In the genomic region with DNA sequence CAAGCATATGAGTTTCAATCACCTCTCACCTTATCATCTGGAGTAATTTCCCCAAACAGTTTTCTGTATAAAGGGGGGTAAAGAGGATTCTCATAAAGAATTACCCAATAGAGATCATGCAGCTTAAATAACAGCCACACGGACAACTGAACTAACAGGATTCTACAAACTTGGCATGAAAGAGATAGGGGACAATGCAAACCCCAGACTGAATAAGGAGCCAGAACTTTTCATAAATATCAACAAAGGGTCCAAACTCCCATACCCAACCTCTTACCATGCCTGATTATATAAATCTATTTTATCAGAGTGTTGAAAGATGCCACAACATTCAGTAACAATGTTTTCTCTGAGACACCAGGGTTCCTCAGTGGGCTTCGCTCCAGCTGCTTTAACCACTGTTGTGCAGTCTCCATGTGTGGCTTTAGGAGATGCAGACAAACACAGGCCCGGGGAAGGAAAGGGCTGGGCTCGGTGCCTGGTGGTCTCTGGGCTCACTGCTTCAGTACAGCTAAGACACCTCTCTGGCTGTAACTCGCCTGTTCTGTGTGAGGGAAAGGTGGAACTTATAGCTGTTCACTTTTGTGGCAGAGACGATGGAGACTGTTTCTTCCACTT, we compare ENCODE assay signal across 16 mouse cellular contexts.
"Had no signal": no experiment of that assay in that cellular context is flagged by ENCODE, and none has a peak within 500 bp of the region (broad histone marks: within the 10 kb centered on the region; RNA-seq: fewer than 3 reads in every experiment).

No protein-coding gene starts in this region.

- H3K4me1 ChIP-seq: limb, embryonic 10.5 days; liver, embryonic 15.5 days; megakaryocyte, embryonic 14.5 days; midbrain, embryonic 12.5 days; stomach, embryonic 15.5 days had no signal

- H3K9me3 ChIP-seq: limb, embryonic 10.5 days; liver, embryonic 15.5 days; midbrain, embryonic 12.5 days; stomach, embryonic 15.5 days had no signal

- H3K27me3 ChIP-seq: liver, embryonic 15.5 days; megakaryocyte, embryonic 14.5 days; midbrain, embryonic 12.5 days; stomach, embryonic 15.5 days had no signal

- H3K36me3 ChIP-seq: limb, embryonic 10.5 days; liver, embryonic 15.5 days; midbrain, embryonic 12.5 days; stomach, embryonic 15.5 days had no signal

- H3K4me3 ChIP-seq: layer of hippocampus, adult 2 months; limb, embryonic 10.5 days; liver, embryonic 15.5 days; megakaryocyte, embryonic 14.5 days; midbrain, embryonic 12.5 days; stomach, embryonic 15.5 days had no signal

- H3K27ac ChIP-seq: kidney, postnatal 0 days; layer of hippocampus, adult 2 months; limb, embryonic 10.5 days; liver, embryonic 15.5 days; macrophage; midbrain, embryonic 12.5 days; stomach, embryonic 15.5 days had no signal

- H3K9ac ChIP-seq: liver, embryonic 15.5 days; midbrain, embryonic 12.5 days; stomach, embryonic 15.5 days had no signal

- DNase-seq: kidney, adult 11 months; kidney, adult 9 months; kidney, postnatal 4 days; right cerebral cortex, postnatal 14 days; thymus, adult 2 months; thymus, postnatal 25 days had no signal

- ATAC-seq: midbrain, embryonic 16.5 days had no signal

- H3K4me2 ChIP-seq: liver, embryonic 11.5 days; liver, embryonic 15.5 days; midbrain, embryonic 12.5 days; stomach, embryonic 15.5 days had no signal
